Mouse (Mus musculus) CD8-positive naive resting alpha-beta T cell, adult 2 months (primary cell): ENCODE results near the gene Snx18.

Experiments used
- DNase-seq, 2 experiments: peaks; one replicate each; pipeline ENCODE4 v3.0.0; 2022; ENCODE audit warnings: low read depth in 2 of 2, low spot score in 2 of 2

Snx18 gene

DNA sequence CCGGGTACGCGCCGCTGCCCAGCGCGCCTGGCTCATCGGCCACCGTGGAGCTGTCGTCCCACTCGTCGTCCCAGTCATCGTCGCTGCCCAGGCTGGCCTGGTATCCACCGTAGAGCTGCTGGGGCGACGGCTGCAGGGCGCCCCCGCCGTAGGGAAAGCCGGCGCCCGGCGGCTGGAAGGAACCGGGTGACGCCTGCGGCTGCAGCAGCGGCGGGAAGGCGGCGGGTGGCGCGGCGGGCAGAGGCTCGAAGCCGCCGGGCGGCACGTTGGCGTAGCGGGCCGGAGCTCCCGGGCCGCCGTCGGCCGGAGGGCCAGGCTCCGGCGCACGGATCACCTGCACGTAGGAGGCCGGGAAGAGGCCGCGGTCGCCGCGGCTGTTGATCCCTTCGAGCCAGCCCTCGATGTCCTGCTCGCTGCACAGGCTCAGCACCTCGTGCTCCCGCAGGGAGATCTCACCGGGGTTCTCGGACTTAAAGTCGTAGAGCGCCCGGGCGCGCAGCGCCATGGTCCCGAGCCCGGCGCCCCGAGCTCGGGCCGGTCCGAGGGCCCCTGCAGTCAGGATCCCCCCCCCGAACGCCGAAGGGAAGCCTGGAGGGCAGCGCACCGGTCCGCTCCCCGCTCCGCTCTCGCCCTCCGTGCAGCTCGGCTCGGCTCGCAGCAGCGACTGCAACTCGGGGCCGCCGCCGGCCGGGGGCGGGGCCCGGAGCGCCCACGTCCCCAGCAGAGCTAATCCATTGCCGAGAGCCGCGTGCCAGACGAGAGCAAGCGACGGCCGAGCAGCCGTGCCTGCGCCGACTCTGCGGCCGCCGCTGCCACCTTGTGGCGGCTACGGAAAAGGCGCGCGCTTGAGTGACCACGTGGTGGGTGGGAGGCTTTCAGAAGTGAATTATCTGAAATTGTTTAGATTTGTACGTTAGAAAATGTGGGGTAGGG, at the start of gene Snx18:
Snx18 (minus strand) TSS at position 674 of the 933 bp plus-strand sequence.
- peak; percentile 87 to 88 for DNase-seq

DNA sequence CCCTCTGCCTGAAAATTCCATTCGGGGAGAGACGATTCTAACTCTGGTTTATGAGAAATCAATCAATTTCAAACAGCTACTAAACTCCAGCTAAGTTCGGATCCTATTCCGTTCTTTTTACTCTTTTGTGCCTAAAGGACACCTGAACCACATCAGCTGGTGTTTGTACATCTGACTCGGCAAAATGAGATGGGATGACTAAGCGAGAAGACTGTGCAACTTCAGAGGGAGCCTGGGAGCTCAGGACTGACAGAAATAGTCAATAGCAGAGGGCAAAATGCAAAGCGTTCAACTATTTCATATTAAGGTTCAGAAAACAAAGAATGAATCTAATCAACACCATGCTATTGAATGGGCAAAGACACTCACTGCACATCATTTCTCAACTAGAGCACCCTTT, 45.5 kb upstream of the Snx18 start:
- DNase-seq = no peak

DNA sequence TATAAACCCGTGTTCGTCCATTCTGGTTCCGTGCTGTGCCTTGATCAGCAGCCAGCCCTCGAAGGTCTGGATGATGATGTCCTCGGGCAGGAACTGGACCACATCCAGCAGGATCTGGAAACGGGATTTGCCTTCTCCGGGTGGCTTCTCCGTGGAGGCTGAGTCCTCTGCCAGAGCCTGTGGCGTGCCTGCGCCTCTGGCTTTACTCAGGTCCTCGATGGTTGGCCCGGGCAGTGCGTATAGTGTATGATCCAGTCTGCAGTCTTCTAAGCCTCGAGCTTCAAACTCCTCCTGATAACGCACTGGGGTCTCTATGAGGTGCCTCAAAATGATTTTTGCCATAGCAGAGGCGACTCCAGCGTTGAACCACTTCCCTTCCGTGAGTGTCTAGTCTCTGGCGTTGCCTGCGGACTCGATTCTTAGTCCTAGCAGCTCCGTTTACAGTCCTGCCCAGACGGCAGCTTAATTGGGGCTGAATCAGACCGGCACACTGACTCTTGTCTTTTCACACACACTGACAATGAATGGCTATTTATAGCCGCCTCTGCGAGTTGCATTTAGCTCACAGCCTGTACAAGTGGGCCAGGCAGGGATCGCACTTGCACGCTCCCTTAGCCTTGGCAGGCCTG, 44.9 kb upstream of the Snx18 start, which contains the start of gene Hspb3:
Hspb3 (minus strand) TSS at position 526 of the 629 bp plus-strand sequence.
- DNase-seq = no peak

DNA sequence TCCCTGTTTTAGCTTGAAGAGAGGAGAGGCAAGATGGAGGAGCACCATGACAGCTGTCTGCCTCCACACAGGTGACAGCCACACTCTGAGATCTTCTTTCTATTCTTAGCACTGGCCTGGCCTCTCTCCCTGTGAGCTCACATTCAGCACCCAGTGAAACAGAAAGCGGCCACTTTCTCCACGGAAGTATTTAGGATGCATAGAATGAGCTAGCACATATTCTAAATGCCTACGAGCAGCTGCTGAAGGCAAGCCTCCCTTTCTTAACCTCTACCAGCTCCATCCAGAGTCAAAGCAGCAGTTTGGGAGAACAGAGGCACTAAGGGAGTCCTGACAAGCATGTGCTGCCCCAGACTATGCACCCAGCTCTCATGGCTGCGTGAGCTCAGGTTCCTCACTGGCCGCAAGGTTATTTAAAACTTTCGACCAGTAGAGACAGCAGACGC, 43.5 kb upstream of the Snx18 start:
- DNase-seq = no peak

DNA sequence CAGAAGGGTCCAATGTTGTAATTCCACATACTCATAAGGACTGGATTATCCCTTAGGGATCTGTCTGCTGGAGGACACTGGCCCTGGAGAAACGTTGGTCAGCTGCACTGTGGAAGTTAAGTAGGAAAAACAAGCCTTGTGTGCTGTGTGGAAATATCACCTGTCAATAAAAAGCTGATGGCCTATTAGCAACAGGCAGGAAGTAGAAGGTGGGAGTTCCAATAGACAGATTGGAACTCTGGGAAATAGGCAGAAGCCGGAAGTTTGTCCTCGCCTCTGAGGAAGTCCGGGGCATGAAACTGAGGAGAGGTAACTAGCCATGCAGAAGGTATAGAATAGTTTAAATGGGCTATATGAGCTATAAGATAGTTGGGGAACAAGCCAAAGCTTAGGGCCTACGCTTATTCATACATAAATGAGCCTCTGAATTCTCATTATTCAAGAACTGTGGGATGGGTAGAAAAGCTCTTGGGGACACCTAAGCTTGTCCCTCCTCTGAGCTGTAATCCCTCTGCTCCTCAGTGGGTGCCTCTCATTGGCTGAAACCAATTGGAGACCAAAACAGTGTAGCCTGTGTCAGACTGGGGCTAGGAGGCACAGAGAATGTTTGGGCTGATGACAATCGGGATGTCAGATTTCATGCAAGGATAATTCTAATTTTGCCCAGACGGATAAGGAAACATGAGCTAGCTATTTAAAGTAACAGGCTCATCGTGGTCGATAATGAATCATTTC, 42.4 kb upstream of the Snx18 start:
- no peak for DNase-seq

DNA sequence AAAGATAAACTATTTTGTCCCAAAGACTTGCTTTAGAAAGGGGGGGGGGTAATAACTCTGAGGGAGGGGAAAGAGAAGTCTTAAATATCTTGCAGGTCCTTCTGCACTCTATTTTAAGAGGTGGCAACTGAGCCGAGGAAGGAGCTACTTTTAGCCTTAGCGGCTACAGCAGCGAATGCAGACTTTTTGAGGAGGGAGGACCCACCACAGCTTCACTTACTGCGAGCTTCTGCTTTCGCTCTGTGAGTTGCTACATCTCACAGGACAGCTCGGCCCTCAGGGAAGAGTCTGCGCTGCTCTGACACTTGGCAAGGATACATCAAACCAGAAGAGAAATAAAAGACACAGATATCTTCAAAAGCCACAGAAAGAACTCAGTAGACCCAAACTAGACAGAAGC, 38.8 kb upstream of the Snx18 start:
- DNase-seq = no peak

DNA sequence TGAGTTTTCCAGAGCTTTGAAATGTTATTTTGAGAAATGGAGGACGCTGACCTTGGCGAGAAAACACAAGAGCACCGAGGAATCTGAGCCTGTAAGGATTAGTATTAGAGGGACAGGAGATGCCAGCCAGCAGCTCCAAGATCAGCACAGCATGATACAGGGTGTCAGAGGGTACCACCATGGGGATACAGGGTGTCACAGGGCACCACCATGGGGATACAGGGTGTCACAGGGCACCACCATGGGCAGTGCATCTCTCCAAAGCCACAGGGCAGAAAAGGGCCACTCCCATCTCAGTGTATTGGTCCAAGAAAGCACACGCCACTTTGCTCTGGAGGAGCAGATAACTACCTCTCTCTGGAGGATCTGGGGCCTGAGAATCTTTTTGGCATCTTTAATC, 38.3 kb upstream of the Snx18 start:
- no peak for DNase-seq

DNA sequence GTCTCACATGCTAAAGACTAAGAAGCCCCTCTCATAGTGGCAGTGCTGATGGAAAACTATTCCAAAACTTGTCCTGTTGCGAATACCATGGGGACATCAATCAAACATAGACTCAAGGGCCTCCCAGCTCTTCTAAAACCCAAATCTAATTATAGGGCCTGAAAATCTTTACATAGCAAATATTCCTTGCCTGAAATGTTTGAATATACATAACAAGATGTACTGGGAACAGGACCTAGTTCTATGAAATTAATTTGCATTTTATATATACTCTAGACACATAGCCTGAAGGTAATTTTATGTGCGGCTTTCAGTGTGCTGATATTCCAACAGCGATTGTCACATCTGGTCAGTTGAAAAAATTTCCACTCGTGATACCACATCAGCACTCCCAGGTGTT, 37.1 kb upstream of the Snx18 start:
- no peak for DNase-seq

DNA sequence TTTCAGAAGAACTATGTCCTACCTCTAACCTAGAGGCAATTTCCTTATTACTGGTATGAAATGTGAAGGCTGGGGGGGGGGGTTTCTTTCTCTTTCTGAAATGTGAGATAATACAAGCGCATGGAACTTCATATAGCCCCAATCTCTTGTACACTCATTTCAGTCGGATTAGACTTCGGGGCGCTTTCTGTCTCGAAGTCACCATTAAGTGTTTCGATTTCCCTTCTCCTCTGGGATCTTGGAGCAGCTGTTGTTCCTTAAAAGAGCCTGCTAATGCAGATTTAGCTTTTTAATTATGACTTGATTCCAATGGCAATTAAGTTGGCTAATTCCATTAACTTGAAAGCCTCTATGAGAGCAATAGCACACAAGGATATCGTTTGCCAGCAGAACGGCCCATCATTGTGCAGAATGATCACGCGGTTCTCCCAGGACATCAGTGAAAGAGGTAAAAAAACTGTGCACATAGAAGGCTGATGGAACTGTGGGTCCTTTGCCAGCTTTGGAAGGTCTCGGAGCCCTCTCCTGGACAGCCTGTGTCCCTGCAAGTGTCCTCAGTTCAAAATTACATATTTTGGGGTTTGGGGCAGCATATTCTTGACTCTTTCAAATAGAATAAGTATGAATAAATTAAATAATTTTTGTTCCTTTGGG, 22.7 kb upstream of the Snx18 start:
- DNase-seq = no peak

DNA sequence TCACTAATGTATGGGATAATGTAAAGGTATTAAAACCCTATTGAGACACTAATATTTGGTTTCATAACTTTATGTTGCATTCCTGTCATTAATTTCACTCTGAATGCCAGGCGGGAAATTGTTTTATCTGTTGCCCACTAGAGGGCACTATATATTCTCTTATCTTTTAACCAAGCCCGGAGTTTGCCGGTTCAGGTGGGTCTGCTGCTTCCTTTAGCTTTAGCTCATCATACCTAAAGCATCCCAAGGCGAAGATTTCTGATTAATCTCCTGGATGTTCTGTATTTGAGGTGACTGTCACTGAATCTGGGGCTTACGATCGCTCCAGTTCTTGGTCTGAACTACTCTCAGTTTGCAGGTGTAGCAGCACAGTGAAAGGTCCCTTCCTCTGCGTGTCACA, 20.6 kb upstream of the Snx18 start:
- DNase-seq = peak in 1 of 2 experiments; percentile 38

DNA sequence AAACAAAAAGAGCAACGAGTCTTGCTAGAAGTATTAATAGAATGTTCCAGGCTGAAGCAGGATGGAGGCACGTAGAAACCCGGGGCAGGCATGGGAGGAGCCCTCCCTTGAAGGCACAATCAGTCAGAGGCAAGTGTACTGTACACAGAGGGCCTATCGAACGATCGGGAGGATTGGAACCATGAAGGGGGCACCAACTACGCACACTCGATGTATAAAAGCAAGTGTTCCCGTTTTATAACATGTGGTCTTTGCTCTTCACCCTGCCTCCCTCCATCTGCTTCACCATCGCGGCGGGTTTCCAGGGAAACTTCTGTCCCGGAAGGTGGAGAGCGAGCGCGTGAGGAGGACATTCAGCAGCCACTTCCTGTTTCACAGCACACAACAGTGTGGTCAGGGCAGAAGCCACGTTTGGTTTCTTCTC, 17.4 kb upstream of the Snx18 start:
- DNase-seq = no peak

DNA sequence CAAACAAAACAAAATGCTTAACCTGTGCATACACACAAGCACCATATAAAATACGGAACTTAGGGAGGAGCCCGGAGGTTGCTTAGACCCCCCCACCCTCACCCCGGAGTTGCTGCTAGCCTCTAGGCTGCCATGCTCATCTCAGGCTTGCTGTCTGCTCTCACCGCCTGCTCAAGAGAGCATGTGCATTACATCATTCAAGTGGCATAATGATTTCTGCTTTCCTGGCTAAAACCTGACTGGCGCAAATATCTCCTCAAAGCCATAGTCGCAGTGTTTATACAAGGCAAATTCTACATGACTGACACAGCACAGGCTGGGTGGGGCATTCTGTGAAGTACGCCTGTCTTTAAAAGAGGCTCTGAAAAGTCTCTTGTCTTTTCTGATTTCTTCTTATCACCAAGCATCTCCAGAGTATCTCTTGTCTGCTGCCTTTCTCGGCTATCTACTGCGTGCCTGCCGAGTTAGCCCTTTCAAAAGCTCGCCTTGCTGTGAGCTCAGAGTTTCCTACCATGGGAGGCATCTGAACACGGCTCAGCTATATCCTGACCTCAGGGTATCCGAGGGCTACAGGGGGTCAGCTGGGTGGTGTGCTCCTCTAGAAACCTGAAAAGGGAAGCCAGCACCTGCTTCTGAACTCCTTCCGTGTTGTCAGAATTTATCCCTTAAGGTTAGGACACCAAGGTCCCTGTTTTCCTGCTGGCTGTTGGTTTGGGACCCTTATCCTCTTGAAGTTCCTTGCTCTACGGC, 16.5 kb upstream of the Snx18 start:
- DNase-seq = no peak

DNA sequence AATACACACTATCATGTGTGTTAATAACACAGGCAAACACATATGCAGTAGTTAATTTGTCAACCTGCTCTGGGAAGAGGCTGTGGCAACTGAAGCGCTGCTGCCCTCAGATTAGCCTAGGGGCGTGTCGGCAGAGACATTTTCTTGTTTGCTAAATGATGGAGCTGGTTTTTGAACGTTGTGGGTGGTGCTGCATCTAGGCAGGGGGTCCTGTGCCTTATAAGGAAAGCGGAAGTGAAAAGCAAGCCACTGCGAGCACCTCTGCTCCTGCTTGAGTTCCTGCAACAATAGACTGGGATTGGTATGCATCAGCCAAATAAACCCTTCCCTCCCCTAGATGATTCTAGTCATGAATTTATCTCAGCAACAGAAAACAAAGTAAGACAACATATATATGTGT, 14.1 kb upstream of the Snx18 start:
- DNase-seq = no peak

DNA sequence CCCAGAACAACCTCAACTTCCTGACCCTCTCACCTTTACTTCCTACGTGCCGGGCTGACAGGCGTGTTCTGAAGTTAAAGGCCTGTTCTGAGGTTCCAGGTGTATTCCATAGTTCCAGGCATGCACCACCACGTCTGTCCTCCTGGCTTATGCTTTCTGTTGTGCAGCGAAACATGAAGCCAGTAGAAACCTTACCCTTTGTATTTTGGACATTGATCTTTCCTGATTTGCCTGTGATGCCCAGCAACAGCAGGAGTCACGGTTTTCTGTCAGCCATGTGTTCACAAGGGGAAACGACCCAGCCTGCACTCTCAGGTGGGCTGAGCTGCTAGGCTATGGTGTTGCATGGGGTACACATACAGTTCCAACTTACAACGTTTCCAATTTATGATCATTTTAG, 9.2 kb upstream of the Snx18 start:
- no peak for DNase-seq

DNA sequence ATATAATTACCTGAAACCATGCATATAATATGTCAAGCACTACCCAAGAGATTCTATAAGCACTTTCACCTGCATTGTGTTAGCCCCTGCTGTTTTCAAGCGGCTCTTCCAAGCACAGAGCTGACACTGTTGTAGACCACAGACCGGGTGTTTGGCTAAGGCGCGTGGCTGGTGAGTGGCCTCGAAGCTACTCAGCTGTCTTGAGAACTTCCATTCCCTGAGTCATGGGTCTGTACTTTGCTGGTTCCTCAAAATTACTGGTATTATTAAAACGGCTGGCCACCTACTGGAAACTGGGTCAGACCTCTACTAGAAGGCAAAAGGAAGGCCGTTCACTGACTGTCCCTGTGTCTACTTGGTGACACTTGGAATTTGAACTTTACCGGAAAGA, 4.5 kb upstream of the Snx18 start:
- no peak for DNase-seq

DNA sequence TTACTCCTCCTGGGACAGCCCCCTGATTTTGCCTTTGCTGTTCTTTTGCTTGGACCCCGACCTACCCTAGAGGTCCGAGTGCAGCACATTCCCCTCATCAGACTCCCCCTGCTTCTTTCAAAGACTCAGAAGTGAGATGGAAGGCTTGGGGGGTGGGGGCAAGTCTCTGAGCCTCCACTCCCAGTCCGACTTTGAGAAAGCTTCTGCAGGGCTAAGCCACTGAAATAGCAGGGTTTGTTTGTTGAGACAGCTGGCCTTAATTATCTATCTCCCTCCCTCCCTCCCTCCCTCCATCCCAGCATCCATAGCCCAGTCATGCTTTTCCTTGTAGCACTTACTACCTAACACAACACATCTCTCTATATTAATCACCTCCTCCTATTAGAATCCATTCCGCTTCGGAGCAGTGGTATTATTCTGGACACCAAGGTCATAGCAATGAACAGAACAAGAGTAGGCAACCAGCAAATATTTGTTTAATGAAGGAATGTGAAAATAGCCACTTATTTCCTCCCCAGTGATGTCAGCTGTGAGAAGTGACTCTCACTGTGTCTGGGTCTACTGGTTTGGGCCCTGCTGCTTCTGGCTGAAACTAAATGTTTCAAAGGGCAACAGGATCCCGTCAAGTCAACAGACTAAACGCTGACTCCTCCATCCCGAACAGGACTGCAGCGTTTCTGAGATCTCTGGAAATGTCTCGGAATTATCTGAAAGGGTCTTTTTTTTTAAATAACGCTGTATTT, 3.9 kb upstream of the Snx18 start:
- DNase-seq = no peak

DNA sequence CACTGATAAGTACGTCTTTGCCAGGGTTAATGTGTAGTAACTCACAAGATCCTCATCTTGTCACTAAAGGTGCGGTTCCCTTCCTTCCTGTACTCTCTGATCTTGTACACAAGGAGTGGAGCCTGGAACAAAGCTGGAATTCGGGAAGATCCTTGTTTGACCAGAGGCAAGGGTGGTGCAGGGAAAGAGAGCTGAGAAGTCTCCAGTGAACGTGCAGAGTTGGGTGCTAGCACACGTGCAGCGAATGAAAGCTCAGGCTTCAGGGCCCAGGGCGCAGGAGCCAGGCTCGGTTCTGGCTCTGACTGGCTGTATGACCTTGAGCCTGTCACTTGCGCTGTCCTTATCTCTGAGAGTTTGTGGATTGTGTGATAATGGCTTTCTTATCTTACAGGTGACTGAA, 639 bp upstream of the Snx18 start:
- DNase-seq = no peak

DNA sequence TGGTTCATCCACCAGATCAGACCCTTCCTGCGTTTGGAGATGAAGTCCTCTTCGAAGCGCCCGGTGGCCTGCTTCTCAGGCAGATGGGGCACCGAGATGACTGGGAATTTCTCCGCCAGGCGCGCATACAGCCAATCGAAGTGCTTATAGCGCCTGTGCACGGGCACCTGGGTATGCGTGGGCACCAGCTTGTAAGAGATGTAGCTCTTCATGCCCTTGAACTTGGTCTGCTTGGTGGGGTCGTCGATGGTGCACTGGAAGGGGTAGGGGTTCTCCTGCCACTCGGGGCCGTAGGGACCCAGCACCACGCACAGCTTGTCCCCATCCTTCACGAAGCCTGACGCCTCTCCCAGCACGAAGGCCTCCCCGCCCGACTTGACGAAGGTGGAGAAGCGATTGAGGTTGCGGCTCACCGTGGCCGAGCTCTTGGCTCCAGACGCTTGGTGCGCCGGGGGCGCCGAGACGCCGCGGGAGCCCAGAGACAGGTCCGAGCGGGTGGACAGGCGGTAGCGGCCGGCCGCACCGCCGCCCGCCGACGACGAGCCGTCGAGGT, 950 bp downstream of the Snx18 start:
- no peak for DNase-seq

DNA sequence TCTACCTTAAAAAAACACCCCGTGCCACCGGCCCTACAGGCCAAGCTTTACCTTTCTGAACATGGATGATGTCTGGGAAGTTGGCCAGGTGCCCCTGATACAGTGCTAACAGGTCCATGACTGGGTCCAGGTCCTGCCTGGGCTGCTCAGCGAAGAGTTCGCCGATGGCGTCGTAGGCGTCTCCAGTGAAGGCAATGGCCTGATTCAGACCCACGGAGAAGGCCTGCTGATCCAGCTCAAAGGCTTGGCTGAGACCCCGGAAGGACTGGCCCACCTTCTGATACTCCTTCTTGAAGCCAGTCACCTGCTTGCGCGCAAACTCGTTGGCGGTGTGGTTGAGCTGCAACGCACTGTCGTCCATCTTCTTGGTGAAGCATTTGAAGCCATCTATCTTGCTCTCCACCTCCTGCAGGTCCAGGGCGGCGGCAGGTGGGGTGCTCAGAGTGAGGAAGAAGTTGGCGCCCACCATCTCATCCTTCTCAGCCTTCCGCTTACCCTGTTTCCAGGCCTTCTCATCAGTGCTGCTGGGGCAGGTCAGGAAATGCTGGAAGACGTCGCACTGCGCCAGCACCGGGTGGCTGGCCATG, 1.5 kb downstream of the Snx18 start:
- no peak for DNase-seq
